Mouse (Mus musculus) megakaryocyte, embryonic 14.5 days (primary cell): ENCODE data around the gene Meaf6. TPM values are rescaled to one million over a fixed set of nuclear protein-coding genes. Genes with fewer than 3 reads are reported as not detected.
A peak's percentile ranks its signal among the peaks of the same experiment; 100 is the strongest.

ENCODE experiments used
- H3K27me3 ChIP-seq: replicated peaks from 2 replicates; pipeline ENCODE3; 2012; ENCODE audit warnings: inconsistent platforms
- H3K36me3 ChIP-seq: replicated peaks from 2 replicates; pipeline ENCODE3; 2012; ENCODE audit warnings: low read length, inconsistent platforms, mixed read lengths
- H3K4me1 ChIP-seq: 2 replicates; pipeline ENCODE4 v1.6.1; 2012; ENCODE audit warnings: inconsistent platforms
- H3K4me3 ChIP-seq: replicated peaks from 2 replicates; pipeline ENCODE3; 2012; ENCODE audit warnings: moderate library complexity, mild to moderate bottlenecking, inconsistent platforms
- H3K9me3 ChIP-seq: 2 replicates; pipeline ENCODE4 v1.6.1; 2012; ENCODE audit warnings: inconsistent platforms
- FLI1 ChIP-seq: IDR thresholded peaks from 2 replicates; pipeline ENCODE4 v1.6.1; 2012; ENCODE audit warnings: low read length, inconsistent platforms, mixed read lengths
- GATA1 ChIP-seq: IDR thresholded peaks from 3 replicates; pipeline ENCODE4 v1.6.1; 2012; ENCODE audit warnings: mixed read lengths, low read length, inconsistent platforms, borderline replicate concordance
- polyA plus RNA-seq: library from polyadenylated mRNA; stranded (reverse); fragments of >175 nt; gene quantifications from 2 replicates; pipeline ENCODE4 v1.2.3, GENCODE M21; 2012; ENCODE audit warnings: low replicate concordance; ENCODE audit not compliant: insufficient read depth

Meaf6 gene
- 41.3 and 52.8 TPM in 2 replicates for polyA plus RNA-seq

DNA sequence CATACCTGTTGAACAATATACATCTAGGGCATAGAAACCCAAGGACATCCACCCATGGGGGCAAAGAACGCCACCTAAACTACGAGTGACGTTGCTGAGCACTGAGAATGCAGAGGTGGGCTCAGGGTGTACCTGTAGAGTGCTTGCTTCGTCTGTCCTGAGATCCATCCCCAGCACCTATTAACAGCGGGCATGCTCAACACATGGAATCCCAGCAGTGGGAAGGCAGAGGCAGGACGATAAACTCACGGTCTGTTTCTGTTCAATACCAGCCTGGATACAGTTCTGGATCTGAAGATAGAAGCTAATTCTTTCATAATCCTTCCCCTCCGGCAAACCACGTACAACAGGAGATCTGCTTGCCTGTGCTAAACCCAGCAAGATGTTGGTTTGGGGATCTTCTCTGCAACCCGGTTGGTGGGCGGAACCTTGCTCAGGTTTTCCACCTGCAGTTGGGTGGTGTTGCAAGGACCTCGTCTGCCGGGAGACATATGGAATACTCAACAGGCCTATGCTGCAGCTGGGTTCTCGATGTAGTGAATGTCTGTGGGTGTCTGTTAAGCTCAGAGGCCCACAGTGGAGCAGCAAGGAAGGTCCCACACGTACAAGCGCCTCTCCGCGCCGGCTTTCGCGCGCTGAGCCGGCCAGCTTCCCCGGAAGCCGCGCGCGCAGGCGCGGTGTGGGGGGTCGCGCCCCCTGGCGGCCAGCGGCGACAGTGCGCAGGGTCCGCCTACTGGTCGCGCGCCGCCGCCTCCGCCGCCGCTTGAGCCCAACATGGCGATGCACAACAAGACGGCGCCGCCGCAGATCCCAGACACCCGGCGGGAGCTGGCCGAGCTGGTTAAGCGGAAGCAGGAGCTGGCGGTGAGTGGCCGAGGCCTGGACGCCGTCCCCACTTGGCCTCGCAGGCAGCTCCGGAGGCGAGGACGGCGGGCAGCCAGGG lies at the start of gene Meaf6:
Gene Meaf6, plus strand, starts transcription at position 732 of the 943 bp plus-strand sequence.
- peaks cover 36% of the 10 kb centered on the region for H3K36me3 ChIP-seq
- H3K4me3 ChIP-seq = peak within 1 kb of the TSS; percentile 98
- H3K4me1 ChIP-seq = peaks cover 23% of the 10 kb centered on the region
- H3K27me3 ChIP-seq = no peaks in the 10 kb centered on the region
- no peak; the same call in 1 of the 2 replicates for TF ChIP-seq FLI1
- no peak for TF ChIP-seq GATA1
- peaks cover 3% of the 10 kb centered on the region for H3K9me3 ChIP-seq

DNA sequence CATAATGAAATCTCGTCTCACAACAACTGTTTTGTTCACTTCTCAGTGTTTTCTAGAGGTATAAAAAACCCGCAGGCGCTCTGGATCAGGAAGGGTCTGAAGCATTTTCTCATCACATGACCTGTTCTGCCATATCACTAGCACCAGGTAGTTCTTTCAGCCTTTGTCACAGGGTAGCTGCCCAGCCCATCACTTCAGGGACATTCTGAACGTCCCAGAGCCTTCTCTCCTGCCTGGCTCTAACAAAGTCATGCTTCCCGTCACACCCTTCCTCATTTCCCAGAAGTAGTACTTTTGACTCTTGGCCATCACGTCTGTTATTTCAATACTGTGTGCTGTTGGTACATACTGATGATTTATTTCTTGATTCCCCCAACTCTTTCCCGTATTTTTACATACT lies 40.5 kb upstream of the Meaf6 start:
- Histone ChIP-seq H3K4me1 (peaks cover 34% of the 10 kb centered on the region), H3K36me3 (peaks cover 99% of the 10 kb centered on the region), H3K4me3 (no peak overlapping the region), H3K27me3 (no peaks in the 10 kb centered on the region), H3K9me3 (no peaks in the 10 kb centered on the region)
- no peak for TF ChIP-seq GATA1
- no peak for TF ChIP-seq FLI1

DNA sequence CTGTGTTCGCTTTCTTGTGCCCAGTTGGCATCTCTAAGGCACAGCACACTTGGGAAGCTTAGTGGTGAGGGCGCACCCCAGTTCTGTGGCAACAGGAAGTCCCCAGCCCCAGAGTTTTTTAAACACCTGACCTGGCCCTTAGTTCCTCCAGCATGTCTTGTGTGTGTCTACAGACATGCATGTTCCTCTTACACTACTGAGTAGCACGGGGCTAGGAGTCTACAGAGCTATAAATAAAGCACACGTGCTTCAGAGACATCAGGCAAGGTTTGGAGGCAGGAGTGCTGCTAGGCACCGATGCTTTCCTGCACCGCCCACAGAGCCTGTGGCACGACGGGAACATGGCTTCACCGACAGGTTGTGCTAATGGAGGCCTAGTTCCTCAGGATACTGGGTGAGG lies 29.5 kb upstream of the Meaf6 start:
- no peak for TF ChIP-seq FLI1
- no peak for TF ChIP-seq GATA1
- peaks cover 41% of the 10 kb centered on the region for H3K4me1 ChIP-seq
- no peak overlapping the region for H3K4me3 ChIP-seq
- peaks cover 60% of the 10 kb centered on the region for H3K36me3 ChIP-seq
- H3K9me3 ChIP-seq = no peaks in the 10 kb centered on the region
- H3K27me3 ChIP-seq = no peaks in the 10 kb centered on the region

DNA sequence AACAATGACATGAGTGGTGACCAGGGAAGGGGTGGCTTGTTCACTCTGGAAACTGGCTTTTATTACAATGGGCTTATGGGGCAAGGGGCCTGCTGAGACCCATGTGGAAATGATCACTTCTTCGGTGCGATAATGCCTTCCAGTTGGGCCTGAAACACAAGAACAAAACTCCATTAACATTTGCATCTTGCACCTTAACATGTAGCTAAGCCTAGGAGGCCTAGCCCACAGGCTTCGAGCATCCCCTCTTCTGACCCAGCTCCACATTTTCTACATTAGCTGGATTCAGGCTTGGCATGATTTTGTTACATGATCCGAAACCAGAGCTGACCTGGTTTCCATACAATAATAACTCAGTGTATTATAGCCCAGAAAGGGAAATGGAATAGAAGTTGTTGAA lies 28.5 kb upstream of the Meaf6 start:
- peaks cover 49% of the 10 kb centered on the region for H3K36me3 ChIP-seq
- TF ChIP-seq FLI1 = no peak
- no peak for TF ChIP-seq GATA1
- H3K9me3 ChIP-seq = no peaks in the 10 kb centered on the region
- H3K4me1 ChIP-seq = peaks cover 39% of the 10 kb centered on the region
- no peak overlapping the region for H3K4me3 ChIP-seq
- no peaks in the 10 kb centered on the region for H3K27me3 ChIP-seq

DNA sequence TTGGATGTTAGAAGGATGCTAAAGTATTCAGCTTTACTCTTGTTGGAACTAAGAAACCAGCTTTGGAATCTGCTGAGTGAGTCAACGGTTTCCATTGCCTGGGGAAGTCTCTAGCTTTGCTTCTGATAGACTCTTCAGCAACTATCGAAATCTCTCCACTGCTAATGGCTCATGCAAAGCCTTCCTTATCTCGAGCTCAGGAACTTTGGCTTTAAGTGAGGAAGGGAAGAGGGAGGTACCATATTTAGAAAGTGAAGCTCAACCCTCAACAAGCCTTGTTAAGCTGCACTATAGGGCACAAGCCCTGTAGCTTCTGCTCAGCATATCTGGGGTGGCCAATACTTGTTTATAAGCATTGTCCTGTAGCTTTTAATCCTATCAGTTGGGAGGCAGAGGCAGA lies 27.7 kb upstream of the Meaf6 start:
- TF ChIP-seq FLI1 = no peak
- TF ChIP-seq GATA1 = no peak
- no peaks in the 10 kb centered on the region for H3K27me3 ChIP-seq
- H3K4me1 ChIP-seq = peaks cover 39% of the 10 kb centered on the region
- H3K9me3 ChIP-seq = no peaks in the 10 kb centered on the region
- H3K36me3 ChIP-seq = peaks cover 43% of the 10 kb centered on the region
- peak overlapping the region; percentile 50 for H3K4me3 ChIP-seq

DNA sequence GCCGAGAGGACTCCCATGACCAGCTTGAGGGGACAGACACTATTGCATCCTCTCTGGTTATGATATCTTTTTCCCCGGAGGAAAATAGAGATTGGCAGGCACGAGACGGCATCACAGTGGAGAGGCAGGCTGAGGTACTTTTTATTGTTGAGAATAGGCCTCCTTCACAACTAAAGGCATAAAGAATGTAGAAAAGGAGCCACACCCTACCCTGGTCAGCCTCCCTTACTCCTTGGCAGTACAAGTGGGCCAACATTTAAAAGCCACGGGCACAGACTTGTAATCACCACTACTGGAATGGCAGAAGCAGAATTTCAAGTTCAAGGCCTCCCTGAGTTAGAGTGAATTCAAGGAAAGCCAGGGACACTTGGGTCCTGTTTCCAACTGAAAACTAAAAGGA lies 26.9 kb upstream of the Meaf6 start:
- Histone ChIP-seq H3K9me3 (no peaks in the 10 kb centered on the region), H3K27me3 (no peaks in the 10 kb centered on the region), H3K4me1 (peaks cover 39% of the 10 kb centered on the region), H3K4me3 (peak overlapping the region; percentile 33), H3K36me3 (peaks cover 36% of the 10 kb centered on the region)
- TF ChIP-seq FLI1 (no peak), GATA1 (no peak)

DNA sequence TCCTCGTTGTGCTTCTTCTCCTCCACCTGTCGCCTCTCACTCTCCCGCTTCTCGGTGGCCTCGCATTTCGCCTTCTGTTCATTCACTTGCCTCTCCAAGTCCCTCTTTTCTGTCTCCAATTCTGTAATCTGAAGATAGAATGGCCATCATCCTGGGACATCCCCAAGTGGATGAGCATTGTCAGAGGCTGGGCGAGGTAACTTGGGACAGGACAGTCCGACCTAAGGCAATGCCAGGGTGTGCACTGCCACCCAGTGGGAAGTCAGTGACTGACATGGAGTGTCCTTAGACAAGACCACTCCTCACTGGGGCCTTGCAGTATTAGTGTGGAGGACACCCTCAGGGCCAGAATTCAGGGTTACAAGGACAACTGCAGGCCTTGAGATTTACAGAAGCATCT lies 25.9 kb upstream of the Meaf6 start:
- Histone ChIP-seq H3K27me3 (no peaks in the 10 kb centered on the region), H3K4me3 (peak overlapping the region; percentile 5), H3K9me3 (no peaks in the 10 kb centered on the region), H3K36me3 (peaks cover 26% of the 10 kb centered on the region), H3K4me1 (peaks cover 48% of the 10 kb centered on the region)
- no peak for TF ChIP-seq GATA1
- TF ChIP-seq FLI1 = no peak

DNA sequence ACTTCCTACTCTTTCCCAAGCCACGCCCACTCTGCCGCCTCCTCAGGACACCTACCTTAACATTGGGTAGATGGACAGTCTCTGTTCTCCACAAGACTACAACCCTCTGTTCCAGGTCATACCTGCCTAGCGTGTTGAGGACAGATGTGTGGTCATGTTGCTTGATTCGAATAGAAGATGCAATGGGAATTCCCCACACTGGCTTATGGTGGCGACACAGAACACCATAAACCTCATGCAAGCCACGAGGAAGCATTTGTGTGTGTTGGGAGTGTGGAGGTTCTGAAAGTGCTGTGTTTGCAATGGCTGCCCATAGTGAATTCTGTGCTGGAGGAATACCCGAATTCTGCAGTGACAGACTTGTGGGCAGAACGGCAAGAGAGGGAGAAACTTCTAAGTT lies 21.1 kb upstream of the Meaf6 start:
- peaks cover 53% of the 10 kb centered on the region for H3K4me1 ChIP-seq
- TF ChIP-seq GATA1 = no peak
- no peak for TF ChIP-seq FLI1
- H3K27me3 ChIP-seq = no peaks in the 10 kb centered on the region
- H3K9me3 ChIP-seq = no peaks in the 10 kb centered on the region
- no peak overlapping the region for H3K4me3 ChIP-seq
- peaks cover 12% of the 10 kb centered on the region for H3K36me3 ChIP-seq

DNA sequence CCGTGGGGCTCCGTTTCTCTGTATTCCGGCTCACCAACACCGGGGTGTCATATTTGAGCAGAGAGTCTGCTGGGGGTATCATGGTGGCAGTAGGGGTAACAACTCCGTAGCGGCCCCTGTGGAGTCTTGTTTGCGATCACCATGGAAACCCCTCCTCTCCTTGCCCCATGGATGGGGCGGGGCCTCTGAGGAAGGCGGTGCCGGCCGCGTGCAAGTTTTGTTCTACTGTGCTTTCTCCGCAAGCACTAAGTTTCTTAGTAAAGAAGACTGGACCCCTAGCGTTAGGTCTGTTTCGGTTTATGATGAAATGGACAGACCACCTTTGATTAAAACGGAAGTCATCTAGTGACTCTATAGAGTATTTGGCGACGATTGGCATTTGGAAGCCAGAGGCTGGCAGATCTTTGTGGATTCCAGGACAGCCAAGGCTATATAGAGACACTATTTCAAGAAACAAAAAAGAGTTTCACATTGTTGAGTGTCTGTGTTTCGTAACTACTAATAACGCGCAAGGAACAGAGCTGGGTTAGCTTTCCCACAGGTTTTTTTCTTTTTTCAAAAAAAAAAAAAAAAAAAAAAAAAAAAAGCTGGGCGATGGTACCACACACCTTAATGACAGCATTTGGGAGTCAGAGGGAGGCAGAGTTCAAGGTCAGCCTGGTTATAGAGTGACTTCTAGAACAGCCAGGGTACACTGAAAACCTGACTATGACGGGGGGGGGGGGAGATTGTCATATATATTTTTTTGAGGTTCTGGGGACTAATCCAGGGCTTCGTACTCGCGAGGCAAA lies 19.2 kb upstream of the Meaf6 start, which contains the start of gene Dnali1:
Gene Dnali1, minus strand, starts transcription at position 187 of the 791 bp plus-strand sequence.
- Histone ChIP-seq H3K36me3 (peaks cover 31% of the 10 kb centered on the region), H3K4me1 (peaks cover 45% of the 10 kb centered on the region), H3K4me3 (peak within 1 kb of the TSS; percentile 97), H3K27me3 (no peaks in the 10 kb centered on the region), H3K9me3 (no peaks in the 10 kb centered on the region)
- no peak for TF ChIP-seq FLI1
- TF ChIP-seq GATA1 = no peak
